Comparison of ENCODE assay signal across 12 mouse cellular contexts in the genomic region with DNA sequence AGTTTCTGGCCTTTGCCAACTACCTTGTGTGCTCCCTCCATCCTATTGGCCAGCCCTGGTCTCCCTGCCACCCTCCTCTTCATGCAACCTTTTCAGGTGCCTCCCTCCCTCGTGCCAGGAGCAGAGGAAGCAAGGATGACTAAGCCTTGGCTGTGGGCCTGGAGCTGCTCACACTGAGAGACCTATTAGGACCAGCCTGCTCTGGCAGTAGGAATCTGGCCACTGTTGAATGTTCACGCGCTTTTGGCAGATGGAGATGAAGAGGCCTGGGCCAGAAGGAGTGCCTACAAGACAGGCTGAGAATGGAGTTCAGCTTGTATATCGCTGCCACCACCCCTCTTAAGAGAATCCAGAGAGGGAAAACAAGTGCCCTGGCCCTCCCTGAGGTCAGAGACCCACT. TPM values are rescaled to one million over a fixed set of nuclear protein-coding genes. Genes with fewer than 3 reads are reported as not detected.
DNase-seq lines count a peak whose midpoint lies in the region; ATAC-seq lines count a peak whose summit lies in the region.
"Had no signal": no experiment of that assay in that cellular context is flagged by ENCODE, and none has a peak within 500 bp of the region (broad histone marks: within the 10 kb centered on the region; RNA-seq: fewer than 3 reads in every experiment).

No protein-coding gene starts in this region.

- H3K4me3 ChIP-seq in hindbrain, embryonic 13.5 days: no peak overlapping the region
- no peak overlapping the region for H3K4me3 ChIP-seq in hindbrain, embryonic 12.5 days
- H3K4me3 ChIP-seq in hindbrain, embryonic 15.5 days: no peak overlapping the region

- peak overlapping the region; percentile 72 for H3K27ac ChIP-seq in hindbrain, embryonic 13.5 days
- H3K27ac ChIP-seq in hindbrain, embryonic 12.5 days: no peak overlapping the region
- no peak overlapping the region for H3K27ac ChIP-seq in hindbrain, embryonic 15.5 days (replicated peaks)
- H3K27ac ChIP-seq: liver, embryonic 14.5 days had no signal

- no peaks in the 10 kb centered on the region for H3K27me3 ChIP-seq in hindbrain, embryonic 13.5 days
- no peaks in the 10 kb centered on the region for H3K27me3 ChIP-seq in hindbrain, embryonic 12.5 days
- H3K27me3 ChIP-seq in hindbrain, embryonic 15.5 days: no peaks in the 10 kb centered on the region

- H3K36me3 ChIP-seq in hindbrain, embryonic 13.5 days: no peaks in the 10 kb centered on the region
- no peaks in the 10 kb centered on the region for H3K36me3 ChIP-seq in hindbrain, embryonic 12.5 days
- no peaks in the 10 kb centered on the region for H3K36me3 ChIP-seq in hindbrain, embryonic 15.5 days
- H3K36me3 ChIP-seq: G1E had no signal

- H3K4me2 ChIP-seq in hindbrain, embryonic 13.5 days: no peak overlapping the region
- H3K4me2 ChIP-seq in hindbrain, embryonic 12.5 days (replicated peaks): no peak overlapping the region
- H3K4me2 ChIP-seq in hindbrain, embryonic 15.5 days: no peak overlapping the region

- 0 out of 2 replicates have a peak, but pooled peaks cover 8% of the 10 kb centered on the region for H3K4me1 ChIP-seq in hindbrain, embryonic 13.5 days (replicated peaks)
- H3K4me1 ChIP-seq in hindbrain, embryonic 12.5 days: 0 out of 2 replicates have a peak, but pooled peaks cover 4% of the 10 kb centered on the region
- H3K4me1 ChIP-seq in hindbrain, embryonic 15.5 days (replicated peaks): no peaks in the 10 kb centered on the region

- 72% methylated on average over 4 of the region's 4 CpGs for WGBS in hindbrain, embryonic 13.5 days
- 78% methylated on average over 4 of the region's 4 CpGs for WGBS in hindbrain, embryonic 12.5 days
- 62% methylated on average over 4 of the region's 4 CpGs for WGBS in hindbrain, embryonic 15.5 days

- no peak for ATAC-seq in hindbrain, embryonic 13.5 days (ENCODE audit: low FRiP score)
- ATAC-seq in hindbrain, embryonic 12.5 days (ENCODE audit: low FRiP score): no peak
- ATAC-seq in hindbrain, embryonic 15.5 days (ENCODE audit: low FRiP score, low read depth): peak; percentile 61

- no peak overlapping the region for H3K9ac ChIP-seq in hindbrain, embryonic 13.5 days
- no peak overlapping the region for H3K9ac ChIP-seq in hindbrain, embryonic 12.5 days
- H3K9ac ChIP-seq in hindbrain, embryonic 15.5 days: no peak overlapping the region
- H3K9ac ChIP-seq: liver, embryonic 14.5 days had no signal

- DNase-seq in brain, adult 2 months (ENCODE audit: low read depth, low spot score): peak; percentile 100
- peak; percentile 98 for DNase-seq in cerebellum, adult 8-10 months
- no peak for DNase-seq in kidney, adult 9 months
- no peak for DNase-seq in thymus, postnatal 0 days (ENCODE audit: low spot score)
- DNase-seq in testis, postnatal 10 days (ENCODE audit: low spot score): no peak
- DNase-seq: retina, postnatal 1 day had no signal

- H3K9me3 ChIP-seq in hindbrain, embryonic 13.5 days: no peaks in the 10 kb centered on the region
- no peaks in the 10 kb centered on the region for H3K9me3 ChIP-seq in hindbrain, embryonic 12.5 days (replicated peaks)
- no peaks in the 10 kb centered on the region for H3K9me3 ChIP-seq in hindbrain, embryonic 15.5 days
- H3K9me3 ChIP-seq: G1E had no signal

RNA-seq across cellular contexts. Expression of a gene that starts 7.4 kb away (rescaled TPM):
- polyA plus RNA-seq in hindbrain, embryonic 13.5 days (2015; fragmentation: Nextera tagmentation; extraction: Ambion mirVana): not detected in 2 replicates
- not detected in 2 replicates for polyA plus RNA-seq in hindbrain, embryonic 12.5 days (2016; fragmentation: Nextera tagmentation; extraction: Ambion mirVana)
- polyA plus RNA-seq in hindbrain, embryonic 15.5 days (2015; fragmentation: Nextera tagmentation; extraction: Ambion mirVana): not detected in 2 replicates
- not detected in 2 replicates for polyA plus RNA-seq in thymus, postnatal 0 days (2015; fragmentation: Nextera tagmentation; extraction: Ambion mirVana)
- polyA plus RNA-seq: G1E; heart, embryonic 14.5 days; liver, embryonic 14.5 days had no signal

RNA-seq across cellular contexts. Expression of a gene that starts 46.0 kb away (rescaled TPM):
- 0.13 and 6.0 TPM in 2 replicates for polyA plus RNA-seq in hindbrain, embryonic 13.5 days (2015; fragmentation: Nextera tagmentation; extraction: Ambion mirVana)
- polyA plus RNA-seq in hindbrain, embryonic 12.5 days (2016; fragmentation: Nextera tagmentation; extraction: Ambion mirVana): not detected in 2 replicates
- polyA plus RNA-seq in hindbrain, embryonic 15.5 days (2015; fragmentation: Nextera tagmentation; extraction: Ambion mirVana): 4.5 TPM in 1 of 2 replicates, not detected in the other
- polyA plus RNA-seq in thymus, postnatal 0 days (2015; fragmentation: Nextera tagmentation; extraction: Ambion mirVana): 1.2 and 1.3 TPM in 2 replicates
- polyA plus RNA-seq: G1E had no signal

RNA-seq across cellular contexts. Expression of a gene that starts 54.9 kb away (rescaled TPM):
- polyA plus RNA-seq in hindbrain, embryonic 13.5 days (2015; fragmentation: Nextera tagmentation; extraction: Ambion mirVana): not detected in 2 replicates
- not detected in 2 replicates for polyA plus RNA-seq in hindbrain, embryonic 12.5 days (2016; fragmentation: Nextera tagmentation; extraction: Ambion mirVana)
- polyA plus RNA-seq in hindbrain, embryonic 15.5 days (2015; fragmentation: Nextera tagmentation; extraction: Ambion mirVana): 0.12 and 0.40 TPM in 2 replicates
- polyA plus RNA-seq in thymus, postnatal 0 days (2015; fragmentation: Nextera tagmentation; extraction: Ambion mirVana): 0.92 and 1.7 TPM in 2 replicates
- polyA plus RNA-seq: G1E; liver, embryonic 14.5 days had no signal

Comparison
In these comparisons a context has a peak if more than half of its experiments do, and no peak if none do; other contexts are left out.
1. DNase-seq: peak in brain, adult 2 months (single experiment) and cerebellum, adult 8-10 months (single experiment); none in kidney, adult 9 months (single experiment), thymus, postnatal 0 days (single experiment) and testis, postnatal 10 days (single experiment).